Mouse (Mus musculus): Measurements from ENCODE around the gene Chic1. TPM values are rescaled to one million over a fixed set of nuclear protein-coding genes. Genes with fewer than 3 reads are reported as not detected.

Gene Chic1
- total RNA-seq, 2 experiments from 2014 or later = 17.2 to 19.3 TPM

- no peak for DNase-seq (ENCODE audit: extremely low spot score in 1 of 2, low spot score in 1 of 2)
These were observed 65.4 kb downstream of the Chic1 start, which contains the start of gene Gm26992 for GRCm38 (mm10) chrX:103421710-103422109. TSS of gene Gm26992 (plus strand) at chrX:103422010.

DNA sequence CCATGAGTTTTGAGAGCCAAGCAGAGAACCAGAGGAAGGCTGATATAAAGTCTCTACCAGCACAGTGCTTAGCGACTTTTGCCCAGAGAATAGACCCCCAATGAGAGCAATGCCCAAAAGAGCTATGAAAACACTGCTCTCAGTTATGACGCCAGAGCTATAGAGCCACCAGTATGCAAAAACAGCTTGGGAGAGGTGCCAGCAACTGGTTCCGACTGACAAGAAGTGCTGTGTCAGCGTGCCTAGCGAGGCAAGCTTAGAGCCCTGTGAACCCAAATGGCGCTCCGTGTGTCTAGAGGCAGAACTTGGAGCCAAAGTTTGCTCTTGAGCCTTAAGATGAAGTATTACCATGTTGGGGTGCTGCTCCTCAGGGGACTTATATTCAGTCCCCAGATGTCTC, 71.4 kb downstream of the Chic1 start:
- DNase-seq (ENCODE audit: extremely low spot score in 1 of 2, low spot score in 1 of 2) = no peak

DNA sequence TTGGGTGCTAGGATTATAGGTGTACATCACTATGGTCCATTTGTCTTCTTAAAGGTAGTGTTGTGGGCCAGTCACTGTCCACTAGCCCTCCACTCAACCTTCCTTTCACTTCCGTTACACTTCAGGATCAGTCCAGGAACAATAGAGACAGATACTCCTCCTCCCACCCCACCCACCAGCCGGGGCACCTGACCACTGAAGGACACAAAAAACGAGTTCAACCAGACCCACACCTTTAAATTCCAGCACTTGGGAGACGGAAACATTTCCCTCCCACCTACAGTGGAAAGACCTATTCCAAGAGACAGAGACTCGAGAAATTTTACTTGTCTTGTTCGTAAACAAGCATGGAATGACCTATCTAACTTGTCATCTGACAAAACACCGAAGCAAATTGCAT, 76.0 kb downstream of the Chic1 start:
- DNase-seq (ENCODE audit: extremely low spot score in 1 of 2, low spot score in 1 of 2) = no peak

- DNase-seq (ENCODE audit: extremely low spot score in 1 of 2, low spot score in 1 of 2) = no peak
These were observed 81.7 kb downstream of the Chic1 start for GRCm38 (mm10) chrX:103438023-103438422.

DNA sequence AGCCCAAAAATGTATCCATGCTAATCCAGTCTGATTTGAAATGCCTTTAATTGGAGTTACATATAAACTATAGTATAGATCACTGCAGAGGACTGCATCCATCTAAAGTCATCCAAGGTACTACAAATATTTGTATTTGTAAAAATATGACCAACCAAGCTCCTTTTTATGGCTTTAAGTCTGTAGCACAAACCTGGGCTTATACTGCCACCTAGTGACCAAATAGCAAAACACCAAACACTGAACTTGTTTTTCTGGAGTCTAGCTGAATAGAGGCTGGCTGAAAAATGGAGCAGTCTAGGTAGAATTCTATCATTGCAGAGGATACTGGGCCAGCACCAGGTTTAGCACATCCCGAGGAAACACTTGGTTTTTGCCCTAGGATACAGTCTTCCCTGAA, 84.5 kb downstream of the Chic1 start:
- no peak for DNase-seq (ENCODE audit: extremely low spot score in 1 of 2, low spot score in 1 of 2)

- DNase-seq (ENCODE audit: extremely low spot score in 1 of 2, low spot score in 1 of 2) = no peak
These were observed 87.5 kb downstream of the Chic1 start for GRCm38 (mm10) chrX:103443755-103444154.

Other genes starting within 250 kb of the Chic1 start
- 10 to 100 TPM; 81.3 to 83.3 TPM for gene Nap1l2, start 169.8 kb upstream of the Chic1 start, total RNA-seq (2021)
- gene Cdx4, start 35.1 kb upstream of the Chic1 start, total RNA-seq (2021) = not detected
- gene Tsx, start 58.0 kb downstream of the Chic1 start, total RNA-seq (2021) = under 1 TPM in 1 of 2 experiments, not detected in 1; 0.47 TPM
- gene Gm26992, start 65.5 kb downstream of the Chic1 start, total RNA-seq (2021) = 1 to 10 TPM in 1 of 2 experiments, not detected in 1; 1.4 TPM

All from layer of hippocampus, postnatal 25 days (tissue).